Mouse (Mus musculus): ENCODE measurements around the gene Atp8b4. TPM values are rescaled to one million over a fixed set of nuclear protein-coding genes. Genes with fewer than 3 reads are reported as not detected.

Atp8b4 gene
- polyA plus RNA-seq, 1 experiment from 2014 or later: 2.1 TPM

Other genes starting within 250 kb of the Atp8b4 start
- 4.4 and 4.6 TPM in 2 replicates for gene Slc27a2, start 51.7 kb upstream of the Atp8b4 start, polyA plus RNA-seq (2014; fragmentation: Nextera tagmentation; extraction: Ambion mirVana)
- 1.4 TPM in 2 replicates for gene Hdc, start 118.6 kb upstream of the Atp8b4 start, polyA plus RNA-seq (2014; fragmentation: Nextera tagmentation; extraction: Ambion mirVana)
- gene Gabpb1, start 175.7 kb upstream of the Atp8b4 start, polyA plus RNA-seq (2014; fragmentation: Nextera tagmentation; extraction: Ambion mirVana): 99.0 and 104 TPM in 2 replicates
- 48.6 and 52.5 TPM in 2 replicates for gene Usp8, start 206.7 kb upstream of the Atp8b4 start, polyA plus RNA-seq (2014; fragmentation: Nextera tagmentation; extraction: Ambion mirVana)